Mouse (Mus musculus): Measurements from ENCODE around the gene Mpp4. TPM values are rescaled to one million over a fixed set of nuclear protein-coding genes. Genes with fewer than 3 reads are reported as not detected.

The Mpp4 gene
- polyA plus RNA-seq, 1 experiment = 0.12 TPM

DNA sequence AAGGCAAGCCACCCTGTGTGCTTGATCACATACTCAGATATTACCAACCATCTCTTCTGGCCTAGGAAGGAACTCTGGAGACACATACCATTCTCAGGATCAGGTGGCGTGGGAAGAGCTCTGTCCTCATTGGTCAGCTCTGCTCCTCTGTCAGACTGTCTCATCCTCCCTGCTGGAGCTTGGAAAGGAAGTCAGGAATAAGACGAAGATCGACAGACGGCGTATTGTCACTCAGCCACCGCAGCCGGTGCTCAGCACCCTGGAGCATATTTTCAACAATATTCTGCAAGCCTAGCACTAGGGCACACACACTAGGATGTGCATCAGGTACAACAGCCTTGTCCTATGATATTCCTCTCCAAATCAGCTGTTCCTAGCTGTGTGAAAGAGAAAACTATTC lies 4.7 kb downstream of the Mpp4 start:
- H3K36me3 ChIP-seq (replicated peaks; ENCODE audit: low read length) = peaks cover 7% of the 10 kb centered on the region
- H3K4me3 ChIP-seq (replicated peaks) = no peak overlapping the region
- peaks cover 2% of the 10 kb centered on the region for H3K27me3 ChIP-seq (replicated peaks)
- H3K9me3 ChIP-seq = no peaks in the 10 kb centered on the region
- TF ChIP-seq FLI1 (IDR thresholded peaks at IDR 0.05; ENCODE audit: low read length) (no peak), GATA1 (IDR thresholded peaks at IDR 0.05; ENCODE audit: borderline replicate concordance, low read length) (no peak)
- peaks cover 27% of the 10 kb centered on the region for H3K4me1 ChIP-seq

DNA sequence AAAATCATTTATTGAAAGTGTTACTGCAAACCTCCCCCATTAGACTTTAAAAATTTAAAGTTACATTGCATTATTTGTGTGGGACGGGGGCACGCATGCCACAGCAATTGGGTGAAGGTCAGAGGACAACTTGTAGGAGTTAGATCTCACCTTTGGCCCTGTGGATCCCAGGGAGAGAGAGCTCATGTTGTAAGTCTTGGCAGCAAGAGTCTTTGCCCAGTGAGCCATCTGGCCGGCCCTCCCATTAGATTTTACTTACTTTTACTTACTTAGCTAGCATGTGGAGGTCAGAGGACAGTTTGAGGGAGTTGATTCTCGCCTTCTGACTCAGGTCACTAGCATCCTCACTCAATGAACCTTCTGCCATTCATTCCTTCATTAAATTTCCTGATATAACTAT lies 5.3 kb downstream of the Mpp4 start:
- H3K36me3 ChIP-seq (replicated peaks; ENCODE audit: low read length) = peaks cover under 1% of the 10 kb centered on the region
- peaks cover 21% of the 10 kb centered on the region for H3K4me1 ChIP-seq
- H3K27me3 ChIP-seq (replicated peaks) = peaks cover 2% of the 10 kb centered on the region
- no peak overlapping the region for H3K4me3 ChIP-seq (replicated peaks)
- no peaks in the 10 kb centered on the region for H3K9me3 ChIP-seq
- no peak for TF ChIP-seq FLI1 (IDR thresholded peaks at IDR 0.05; ENCODE audit: low read length)
- no peak for TF ChIP-seq GATA1 (IDR thresholded peaks at IDR 0.05; ENCODE audit: borderline replicate concordance, low read length)

DNA sequence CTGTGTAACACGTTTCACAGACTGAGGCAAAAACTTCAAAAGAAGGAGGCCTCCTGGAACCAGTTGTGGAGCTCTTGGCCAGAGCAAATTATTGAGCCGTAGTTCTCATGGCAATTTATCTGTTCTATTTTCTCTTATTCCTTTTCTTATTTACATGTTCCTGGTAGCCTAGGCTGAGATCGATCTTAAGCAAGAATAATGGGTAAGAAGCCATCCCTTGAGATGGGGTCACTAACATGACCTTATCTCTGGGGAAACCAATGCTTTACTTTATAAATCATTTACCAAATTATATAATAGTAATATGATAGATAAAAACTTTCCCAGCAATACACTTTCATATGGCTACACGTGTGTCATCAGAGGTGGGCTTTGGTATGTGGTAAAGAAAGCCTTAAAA lies 10.8 kb downstream of the Mpp4 start:
- peaks cover 7% of the 10 kb centered on the region for H3K4me1 ChIP-seq
- TF ChIP-seq FLI1 (IDR thresholded peaks at IDR 0.05; ENCODE audit: low read length) (no peak), GATA1 (IDR thresholded peaks at IDR 0.05; ENCODE audit: borderline replicate concordance, low read length) (no peak)
- no peak overlapping the region for H3K4me3 ChIP-seq (replicated peaks)
- peaks cover 3% of the 10 kb centered on the region for H3K27me3 ChIP-seq (replicated peaks)
- no peaks in the 10 kb centered on the region for H3K9me3 ChIP-seq
- no peaks in the 10 kb centered on the region for H3K36me3 ChIP-seq (replicated peaks; ENCODE audit: low read length)

DNA sequence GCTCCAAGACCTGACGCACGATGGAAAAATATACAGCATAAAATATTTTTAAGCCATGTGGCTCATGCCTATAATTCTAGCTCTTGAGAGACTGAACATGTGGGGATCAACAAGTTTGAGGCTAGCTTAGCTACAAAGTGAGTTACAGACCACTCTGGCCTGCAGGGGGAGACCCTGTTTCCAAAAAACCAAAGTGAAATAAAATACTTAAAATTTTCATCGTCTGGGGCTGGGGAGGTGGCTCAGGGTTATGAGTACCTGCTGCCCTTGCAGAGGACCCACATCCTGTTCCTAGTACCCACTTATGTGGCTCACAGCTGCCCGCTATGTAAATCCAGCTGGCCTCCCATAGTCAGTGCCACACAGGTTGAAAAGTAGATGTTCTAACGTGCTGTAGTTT lies 12.6 kb downstream of the Mpp4 start:
- H3K36me3 ChIP-seq (replicated peaks; ENCODE audit: low read length) = no peaks in the 10 kb centered on the region
- H3K4me1 ChIP-seq = peaks cover 7% of the 10 kb centered on the region
- no peak overlapping the region for H3K4me3 ChIP-seq (replicated peaks)
- peaks cover 3% of the 10 kb centered on the region for H3K27me3 ChIP-seq (replicated peaks)
- H3K9me3 ChIP-seq = no peaks in the 10 kb centered on the region
- no peak for TF ChIP-seq FLI1 (IDR thresholded peaks at IDR 0.05; ENCODE audit: low read length)
- TF ChIP-seq GATA1 (IDR thresholded peaks at IDR 0.05; ENCODE audit: borderline replicate concordance, low read length) = no peak

DNA sequence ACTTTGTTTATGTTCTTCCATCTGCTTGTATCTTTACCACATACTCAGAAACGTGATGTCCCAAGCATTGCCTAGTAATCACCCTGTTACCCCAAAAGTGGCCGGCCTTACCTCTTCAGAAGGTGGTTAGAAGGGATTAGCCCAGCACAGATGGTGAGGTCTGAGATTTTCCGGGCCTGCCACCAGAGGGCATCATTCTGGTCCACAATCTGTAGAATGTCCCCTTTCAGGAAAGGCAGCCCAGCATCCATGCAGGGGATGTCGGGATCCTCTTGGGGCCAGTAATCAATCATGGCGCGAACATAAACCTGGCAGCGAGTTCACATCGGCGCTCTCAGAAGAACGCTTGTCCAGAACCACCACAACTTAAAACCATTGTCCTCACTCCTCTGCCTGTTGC lies 18.6 kb downstream of the Mpp4 start:
- Histone ChIP-seq H3K27me3 (replicated peaks) (peaks cover 3% of the 10 kb centered on the region), H3K36me3 (replicated peaks; ENCODE audit: low read length) (no peaks in the 10 kb centered on the region), H3K4me3 (replicated peaks) (no peak overlapping the region), H3K4me1 (peaks cover 13% of the 10 kb centered on the region), H3K9me3 (no peaks in the 10 kb centered on the region)
- TF ChIP-seq GATA1 (IDR thresholded peaks at IDR 0.05; ENCODE audit: borderline replicate concordance, low read length) (no peak), FLI1 (IDR thresholded peaks at IDR 0.05; ENCODE audit: low read length) (no peak)

DNA sequence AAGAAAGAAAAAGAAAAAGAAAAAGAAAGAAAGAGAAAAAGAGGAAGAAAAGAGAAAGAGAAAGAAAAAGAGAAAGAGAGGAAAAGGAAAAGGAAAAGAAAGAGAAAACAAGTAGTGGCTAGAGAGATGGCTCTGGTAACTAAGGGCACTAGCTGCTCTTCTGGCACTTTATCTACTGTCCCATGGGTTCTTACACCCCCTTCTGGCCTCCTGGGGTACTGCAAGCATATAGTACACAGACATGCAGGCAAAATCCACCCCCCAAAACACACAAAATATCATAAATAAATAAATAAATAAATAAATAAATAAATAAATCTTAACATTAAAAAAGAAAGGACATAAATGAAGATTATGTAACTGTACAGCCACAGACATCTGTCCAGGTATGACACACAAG lies 20.4 kb downstream of the Mpp4 start:
- H3K9me3 ChIP-seq = no peaks in the 10 kb centered on the region
- TF ChIP-seq GATA1 (IDR thresholded peaks at IDR 0.05; ENCODE audit: borderline replicate concordance, low read length) (no peak), FLI1 (IDR thresholded peaks at IDR 0.05; ENCODE audit: low read length) (no peak)
- peaks cover 2% of the 10 kb centered on the region for H3K27me3 ChIP-seq (replicated peaks)
- no peaks in the 10 kb centered on the region for H3K36me3 ChIP-seq (replicated peaks; ENCODE audit: low read length)
- H3K4me1 ChIP-seq = peaks cover 18% of the 10 kb centered on the region
- H3K4me3 ChIP-seq (replicated peaks) = no peak overlapping the region

DNA sequence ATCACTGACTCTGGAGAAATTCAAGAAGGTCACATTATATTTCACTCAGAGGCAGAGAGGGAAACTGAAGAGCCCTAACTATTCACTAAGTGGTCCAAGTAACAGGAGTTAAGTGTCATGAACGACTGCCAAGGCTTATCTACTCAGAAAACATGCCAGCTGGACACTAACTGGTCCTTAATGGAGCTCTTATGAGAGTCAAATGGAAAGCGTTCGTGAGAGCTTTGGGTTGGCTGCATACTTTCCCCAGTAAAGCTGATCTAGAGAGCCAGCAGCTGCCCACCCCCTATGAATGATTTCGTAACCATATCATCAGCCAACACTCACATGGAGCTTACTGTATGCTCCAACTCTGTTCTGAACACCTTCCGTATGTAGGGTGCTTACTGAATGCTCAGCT lies 28.8 kb downstream of the Mpp4 start:
- Histone ChIP-seq H3K27me3 (replicated peaks) (peaks cover 10% of the 10 kb centered on the region), H3K4me3 (replicated peaks) (no peak overlapping the region), H3K4me1 (peaks cover 13% of the 10 kb centered on the region), H3K36me3 (replicated peaks; ENCODE audit: low read length) (no peaks in the 10 kb centered on the region), H3K9me3 (no peaks in the 10 kb centered on the region)
- no peak for TF ChIP-seq FLI1 (IDR thresholded peaks at IDR 0.05; ENCODE audit: low read length)
- TF ChIP-seq GATA1 (IDR thresholded peaks at IDR 0.05; ENCODE audit: borderline replicate concordance, low read length) = no peak

DNA sequence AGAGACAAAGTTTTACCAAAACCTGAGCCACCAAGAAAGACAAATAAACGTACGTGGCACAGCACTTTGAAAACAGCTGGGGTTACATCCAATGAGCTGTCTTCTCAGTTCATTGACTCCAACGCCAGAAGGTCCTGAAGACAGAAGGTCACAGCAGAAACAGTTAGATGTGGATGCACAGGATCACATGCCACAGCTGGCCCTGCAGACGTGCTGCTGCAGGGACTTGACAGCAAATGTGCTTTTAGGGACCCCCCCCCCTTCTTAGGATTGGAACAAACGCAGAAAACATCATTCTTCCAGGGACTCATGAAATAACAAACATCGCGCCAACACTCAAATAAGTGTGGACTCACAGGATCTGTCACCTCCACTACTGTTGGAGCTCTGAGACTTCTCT lies 34.3 kb downstream of the Mpp4 start:
- no peaks in the 10 kb centered on the region for H3K36me3 ChIP-seq (replicated peaks; ENCODE audit: low read length)
- H3K27me3 ChIP-seq (replicated peaks) = peaks cover 11% of the 10 kb centered on the region
- no peaks in the 10 kb centered on the region for H3K4me1 ChIP-seq
- no peak for TF ChIP-seq FLI1 (IDR thresholded peaks at IDR 0.05; ENCODE audit: low read length)
- TF ChIP-seq GATA1 (IDR thresholded peaks at IDR 0.05; ENCODE audit: borderline replicate concordance, low read length) = no peak
- H3K9me3 ChIP-seq = no peaks in the 10 kb centered on the region
- H3K4me3 ChIP-seq (replicated peaks) = no peak overlapping the region

DNA sequence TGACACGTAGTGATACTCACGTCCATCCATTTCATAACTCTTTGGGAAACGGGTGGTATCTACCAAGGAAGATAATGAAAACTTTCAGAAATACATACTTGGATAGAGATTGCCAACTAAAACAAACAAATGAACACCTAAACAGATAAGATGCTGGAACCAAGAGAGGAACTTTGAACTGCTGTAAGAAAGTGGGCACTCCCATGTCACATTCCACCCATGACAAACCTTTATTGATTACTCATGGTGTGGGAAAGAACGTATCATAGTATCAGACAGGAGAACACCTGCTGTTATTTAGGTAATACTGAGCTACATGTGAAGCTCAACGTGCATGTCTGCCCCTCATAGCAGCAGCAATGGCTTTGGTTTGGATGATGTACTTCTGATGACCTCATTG lies 37.6 kb downstream of the Mpp4 start:
- no peak for TF ChIP-seq FLI1 (IDR thresholded peaks at IDR 0.05; ENCODE audit: low read length)
- TF ChIP-seq GATA1 (IDR thresholded peaks at IDR 0.05; ENCODE audit: borderline replicate concordance, low read length) = no peak
- H3K4me1 ChIP-seq = peaks cover 7% of the 10 kb centered on the region; the same call in 1 of the 2 replicates
- H3K36me3 ChIP-seq (replicated peaks; ENCODE audit: low read length) = no peaks in the 10 kb centered on the region
- no peak overlapping the region for H3K4me3 ChIP-seq (replicated peaks)
- peaks cover 7% of the 10 kb centered on the region for H3K27me3 ChIP-seq (replicated peaks)
- no peaks in the 10 kb centered on the region for H3K9me3 ChIP-seq

DNA sequence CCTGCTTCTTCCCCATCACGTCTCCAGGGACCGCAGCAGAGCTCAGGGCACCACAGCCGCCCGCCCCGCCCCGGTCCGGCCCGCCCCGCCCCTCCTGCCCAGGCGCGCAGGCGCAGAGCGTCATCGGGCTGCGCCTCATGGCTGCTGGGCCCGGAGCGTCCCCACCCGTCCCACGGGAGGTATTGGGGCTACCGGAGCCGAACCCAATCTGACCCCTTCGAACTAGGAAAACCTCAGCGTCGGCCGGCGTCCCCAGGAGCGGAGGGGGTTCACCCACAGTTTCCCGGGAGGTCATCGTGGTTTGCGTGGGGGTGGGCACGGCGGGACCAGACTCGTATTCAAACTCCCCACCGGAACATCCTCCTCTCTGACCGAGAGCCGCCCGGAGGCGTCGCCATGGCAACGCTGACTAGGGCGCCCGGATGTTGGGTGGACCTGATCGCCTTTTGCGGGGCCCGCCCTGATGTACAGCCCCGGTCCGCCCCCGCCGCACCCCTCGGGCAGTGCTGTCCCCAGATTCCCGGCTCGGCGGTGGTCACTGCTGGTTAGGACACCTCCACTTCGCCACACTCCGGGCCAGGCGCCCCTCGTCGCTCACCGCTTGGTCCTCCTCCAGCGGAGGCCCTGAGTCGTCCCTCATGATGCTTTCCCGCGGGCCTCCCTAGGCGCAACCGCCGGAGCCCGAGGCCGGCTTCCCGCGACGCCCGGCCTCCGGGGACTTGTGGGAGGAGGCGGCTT lies 43.3 kb downstream of the Mpp4 start, which contains the start of gene Tmem237:
Tmem237 (minus strand) TSS at position 689 of the 738 bp plus-strand sequence.
- TF ChIP-seq GATA1 (IDR thresholded peaks at IDR 0.05; ENCODE audit: borderline replicate concordance, low read length) (no peak), FLI1 (IDR thresholded peaks at IDR 0.05; ENCODE audit: low read length) (no peak)
- H3K4me1 ChIP-seq = peaks cover 24% of the 10 kb centered on the region; the same call in 1 of the 2 replicates
- peak within 1 kb of the TSS; percentile 96 for H3K4me3 ChIP-seq (replicated peaks)
- H3K9me3 ChIP-seq = no peaks in the 10 kb centered on the region
- H3K27me3 ChIP-seq (replicated peaks) = peaks cover under 1% of the 10 kb centered on the region
- H3K36me3 ChIP-seq (replicated peaks; ENCODE audit: low read length) = peaks cover 18% of the 10 kb centered on the region
